Mouse (Mus musculus) testis, postnatal 10 days (tissue): Measurements from ENCODE around the gene Cfap45.

Experiments
- DNase-seq: peaks from one replicate; pipeline ENCODE4 v3.0.0; 2021; ENCODE audit warnings: low spot score

Gene Cfap45

DNA sequence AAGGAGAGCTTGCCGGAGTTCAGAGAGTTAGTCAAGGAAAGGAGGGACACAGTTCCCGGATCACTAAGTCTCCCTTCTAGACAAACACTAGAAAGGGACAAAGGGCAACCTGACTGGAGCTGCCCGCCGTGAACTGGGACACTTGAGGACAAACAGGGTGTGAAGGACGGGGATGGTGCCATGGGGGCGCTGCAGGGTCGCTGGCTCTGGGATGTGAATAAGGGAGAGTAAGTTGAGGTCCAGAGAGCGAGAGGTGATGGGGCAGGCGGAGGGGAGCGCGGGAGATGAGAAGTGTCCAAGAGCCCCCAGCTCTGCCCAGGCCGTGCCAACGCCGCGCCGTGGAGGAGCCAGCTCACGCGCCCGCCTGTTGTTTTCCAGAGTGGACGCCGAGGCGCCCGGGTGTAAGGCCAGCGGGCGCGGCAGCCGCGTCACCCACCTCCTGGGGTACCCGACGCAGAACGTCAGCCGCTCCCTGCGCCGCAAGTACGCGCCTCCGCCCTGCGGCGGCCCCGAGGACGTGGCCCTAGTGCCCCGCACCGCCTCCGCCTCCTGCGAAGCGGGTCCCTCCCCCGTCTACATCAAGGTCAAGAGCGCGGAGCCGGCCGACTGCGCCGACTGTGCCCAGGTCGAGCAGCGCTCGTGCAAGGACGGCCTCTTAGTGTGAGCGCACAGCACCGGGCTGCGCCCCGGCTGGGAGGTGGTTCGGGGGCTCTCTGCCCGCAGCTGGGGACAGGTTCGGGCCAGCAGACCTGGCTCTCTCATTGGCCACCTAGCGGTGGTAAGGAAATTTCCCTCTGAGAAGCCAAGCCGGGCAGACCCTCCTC is 42.3 kb downstream of the Cfap45 start:
- DNase-seq, result peak; percentile 70

DNA sequence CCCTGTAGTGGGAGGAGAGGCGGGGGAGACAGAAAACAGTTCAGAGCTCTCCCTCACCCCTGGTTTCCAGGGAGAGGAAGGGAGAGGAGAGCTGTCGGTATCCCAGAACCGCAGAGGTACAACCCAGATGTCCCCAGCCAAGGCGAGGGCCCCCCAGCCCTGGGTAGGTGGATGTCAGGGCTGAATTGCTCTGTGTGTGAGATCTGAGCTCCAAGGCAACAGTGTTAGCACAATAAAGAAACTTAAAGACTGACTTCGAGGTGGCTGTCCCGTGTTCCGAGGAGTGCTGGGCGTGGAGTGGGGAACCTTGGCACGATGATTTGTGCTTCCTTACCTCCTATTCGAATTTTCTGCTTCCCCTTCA is 42.8 kb downstream of the Cfap45 start:
- no peak for DNase-seq

DNA sequence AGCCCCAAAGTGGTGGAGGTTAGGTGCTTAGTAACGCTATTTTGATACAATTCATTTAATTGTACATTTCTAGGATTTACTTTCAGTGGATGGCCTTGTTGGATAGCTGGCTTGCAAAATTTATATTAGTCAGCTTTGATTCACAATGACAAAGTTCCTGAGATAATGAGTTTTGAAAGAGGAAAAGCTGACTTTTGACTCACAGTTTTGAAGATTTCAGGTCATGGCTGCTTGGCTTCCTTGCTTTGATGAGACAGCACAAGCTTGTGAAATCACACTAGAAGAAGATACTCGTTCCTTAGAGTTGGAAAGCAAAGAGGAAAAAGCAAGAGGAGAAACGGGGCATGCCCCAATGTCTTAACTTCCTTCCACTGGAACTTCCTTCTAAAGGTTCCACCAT is 45.5 kb downstream of the Cfap45 start:
- DNase-seq, result no peak

DNA sequence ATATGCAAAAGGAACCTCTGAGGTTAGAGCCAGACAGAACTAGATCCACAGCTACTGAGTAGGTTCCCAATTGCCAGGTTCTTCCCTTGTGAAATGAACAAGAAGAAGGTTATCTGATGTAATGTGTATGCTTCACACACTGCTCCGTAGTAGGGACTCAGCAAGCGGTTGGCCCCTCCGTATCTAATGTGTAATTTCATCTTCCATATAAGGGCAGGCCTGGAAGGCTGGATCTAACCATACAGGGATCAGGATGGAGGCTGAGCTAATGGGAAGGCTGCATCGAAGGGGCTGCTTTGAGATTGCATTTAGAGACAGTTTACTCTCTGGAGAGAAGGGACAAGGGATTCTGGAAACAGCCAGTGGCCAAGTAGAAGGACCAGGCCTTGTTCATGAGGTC is 47.2 kb downstream of the Cfap45 start:
- no peak for DNase-seq

DNA sequence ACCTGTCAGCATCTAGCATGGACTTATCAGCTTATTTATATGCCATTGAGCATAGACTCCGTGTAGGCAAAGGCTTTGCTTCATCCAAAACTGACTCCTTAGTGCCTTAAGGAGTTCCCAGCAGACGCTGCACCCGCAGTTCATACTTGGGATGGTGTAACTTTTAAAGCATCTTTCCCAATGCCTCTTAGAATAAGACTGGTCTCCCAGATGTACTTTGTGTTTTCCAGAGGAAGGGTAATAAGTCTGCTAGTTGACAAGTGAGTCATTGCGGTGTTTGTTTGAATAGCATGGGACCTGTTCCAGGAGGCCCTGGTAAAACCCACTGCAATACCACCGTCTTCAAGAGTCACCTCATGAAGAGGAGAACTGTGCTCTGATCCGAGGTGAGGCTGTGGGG is 59.5 kb downstream of the Cfap45 start:
- DNase-seq, result no peak

DNA sequence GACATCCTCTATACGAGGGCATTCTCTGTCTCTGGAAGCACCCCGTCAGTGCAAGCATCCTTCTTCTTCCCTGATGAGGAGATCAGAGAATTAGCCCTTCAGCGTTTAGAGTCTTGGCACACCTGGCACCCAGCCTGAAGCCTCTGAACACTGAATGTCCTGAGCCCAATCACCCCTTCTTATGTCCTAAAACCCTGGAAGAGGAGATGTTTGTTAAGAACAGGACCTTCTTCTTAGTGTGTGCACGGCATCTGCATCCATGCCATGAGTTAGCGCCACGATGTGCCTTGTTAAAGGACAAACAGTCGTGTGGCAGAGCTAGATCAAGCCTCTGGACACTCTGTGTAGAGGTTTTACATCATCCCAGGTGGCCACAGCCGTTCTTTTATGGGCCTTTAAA is 61.8 kb downstream of the Cfap45 start:
- DNase-seq, result no peak

DNA sequence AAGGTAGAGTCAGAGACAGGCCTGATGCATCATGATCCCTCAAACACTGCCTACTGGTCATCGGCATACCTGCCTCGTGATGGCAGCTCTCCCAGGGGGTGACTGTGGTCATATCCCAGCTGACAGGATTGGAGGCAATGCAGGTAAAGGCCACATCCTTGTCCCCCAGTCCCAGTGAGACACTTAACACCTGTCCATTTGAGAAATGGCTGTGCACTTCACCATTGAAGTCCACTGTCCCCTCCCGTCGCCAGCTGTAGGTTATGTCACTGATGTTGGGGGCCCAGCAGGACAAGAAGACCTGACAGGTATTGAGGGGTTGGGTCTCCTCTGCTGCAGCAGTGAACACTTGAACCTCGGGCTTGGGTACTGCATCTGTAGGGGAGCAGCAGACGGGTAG is 63.7 kb downstream of the Cfap45 start:
- no peak for DNase-seq

DNA sequence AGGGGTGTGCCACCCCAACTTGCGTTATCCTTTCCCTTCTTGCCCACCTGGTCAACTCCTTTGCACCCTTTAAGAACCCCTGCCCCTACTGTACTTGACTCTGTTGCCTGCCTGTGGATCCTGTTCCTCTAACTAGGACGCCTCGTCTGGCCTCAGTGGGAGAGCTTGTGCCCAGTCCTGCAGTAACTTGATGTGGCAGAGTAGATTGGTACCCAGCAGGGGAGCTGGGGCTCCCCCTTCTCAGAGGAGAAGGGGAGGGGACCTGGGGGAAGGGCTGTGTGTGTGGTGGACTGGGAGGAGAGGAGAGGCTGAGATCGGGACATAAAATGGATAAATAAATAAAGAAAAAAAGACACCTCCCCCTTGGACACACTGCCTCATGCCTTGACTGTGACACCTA is 64.4 kb downstream of the Cfap45 start:
- no peak for DNase-seq

DNA sequence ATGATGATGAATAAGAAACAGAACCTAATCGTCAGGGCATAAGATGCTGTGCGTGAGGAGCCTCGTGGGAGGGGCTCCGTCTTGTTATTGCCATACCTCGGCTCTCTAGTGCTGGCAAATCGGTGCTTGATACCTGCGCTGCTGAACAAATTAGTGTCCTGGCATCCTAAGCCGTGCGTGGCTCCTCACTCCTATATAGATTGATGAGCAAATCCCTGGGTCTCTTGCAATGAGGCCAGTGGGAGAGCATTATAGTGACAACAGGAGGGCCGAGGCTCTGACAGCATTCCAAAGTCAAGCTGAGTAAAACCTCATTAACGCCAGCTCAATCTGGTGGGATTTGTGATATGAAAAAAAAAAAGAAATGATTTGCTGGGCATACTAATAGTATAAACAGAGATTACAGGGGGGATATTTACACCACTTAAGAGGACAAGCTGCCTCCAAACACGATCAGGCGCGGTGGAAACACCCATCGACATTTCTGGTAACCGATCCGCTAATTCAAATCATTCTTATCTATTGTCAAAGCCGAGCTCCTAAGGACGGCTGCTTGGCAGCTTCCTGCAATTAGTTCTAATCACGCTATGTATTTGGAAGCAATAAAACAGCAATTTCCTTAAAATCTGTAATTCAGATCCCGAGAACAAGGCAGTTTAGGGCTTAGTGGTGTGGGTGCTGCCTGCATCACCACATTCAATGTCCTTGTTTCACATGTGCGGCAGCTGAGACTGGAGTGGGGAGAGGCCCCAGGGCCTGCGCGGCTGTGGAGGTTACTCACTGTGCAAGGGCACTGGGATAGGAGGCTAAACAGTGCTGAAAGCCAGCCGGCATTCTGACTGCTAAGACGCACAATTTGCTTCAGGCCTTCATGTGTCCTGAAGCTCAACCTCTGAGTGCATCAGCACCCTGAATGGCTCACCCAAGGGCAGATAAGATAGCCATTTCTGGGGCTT is 65.3 kb downstream of the Cfap45 start:
- no peak for DNase-seq

DNA sequence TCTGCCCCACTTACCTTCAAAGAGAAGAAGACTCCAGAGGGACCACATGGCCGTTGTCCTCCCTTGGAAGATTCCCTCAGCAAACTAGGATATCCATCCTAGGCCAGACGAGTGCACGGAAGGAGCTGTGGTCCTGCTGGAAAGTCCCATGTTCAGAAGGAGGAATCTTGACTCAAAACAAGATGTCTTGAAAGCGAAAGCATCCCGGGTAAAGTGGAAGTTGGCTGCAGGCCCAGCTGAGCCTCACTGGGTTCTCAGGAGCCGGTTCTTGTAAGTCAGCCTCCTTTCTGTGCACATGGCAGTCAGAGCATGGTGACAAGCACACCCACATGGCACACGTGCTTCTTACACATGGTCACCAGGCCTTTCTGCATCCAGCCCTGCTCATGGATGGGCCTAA is 69.8 kb downstream of the Cfap45 start, which contains the start of gene Slamf8:
TSS of gene Slamf8 (minus strand) at position 184 of the 400 bp plus-strand sequence.
- DNase-seq, result no peak

DNA sequence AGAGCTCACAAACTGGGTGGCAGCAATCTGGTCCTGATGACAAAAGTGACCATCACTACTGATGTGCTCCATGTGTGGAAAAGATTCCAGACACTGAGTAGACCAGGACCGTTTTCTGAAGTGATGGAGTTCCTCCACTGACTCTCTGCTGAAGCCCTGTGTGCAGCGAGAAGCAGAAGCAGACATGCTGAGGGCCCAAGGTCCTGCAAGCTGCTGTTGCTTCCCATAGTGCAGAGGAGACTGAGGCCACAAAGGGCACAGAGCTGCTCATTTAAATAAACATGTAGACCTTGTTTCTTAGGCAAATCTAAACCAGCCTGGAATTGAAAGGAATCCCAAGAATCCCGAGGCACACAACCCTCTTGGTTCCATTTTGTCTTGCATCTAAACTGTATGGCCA is 72.7 kb downstream of the Cfap45 start:
- DNase-seq, result no peak

DNA sequence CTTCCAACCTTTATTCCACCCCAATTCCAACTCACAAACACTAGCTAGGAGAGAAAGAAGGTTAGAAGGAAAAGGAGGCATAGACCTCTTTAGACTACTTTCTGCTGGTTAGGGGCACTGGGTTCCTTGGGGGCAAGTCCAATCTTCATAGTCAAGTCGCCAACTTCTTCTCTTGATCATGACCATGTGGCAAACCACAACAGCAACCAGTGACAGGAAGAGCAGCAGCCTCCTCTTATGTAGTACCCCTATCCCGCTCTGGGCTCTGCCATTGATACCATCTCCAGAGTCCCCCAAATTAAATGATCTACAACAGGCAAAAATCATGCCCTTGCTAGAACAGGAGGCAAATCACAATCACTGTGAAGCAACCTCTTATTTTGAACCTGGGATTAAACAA is 73.4 kb downstream of the Cfap45 start:
- DNase-seq, result no peak

DNA sequence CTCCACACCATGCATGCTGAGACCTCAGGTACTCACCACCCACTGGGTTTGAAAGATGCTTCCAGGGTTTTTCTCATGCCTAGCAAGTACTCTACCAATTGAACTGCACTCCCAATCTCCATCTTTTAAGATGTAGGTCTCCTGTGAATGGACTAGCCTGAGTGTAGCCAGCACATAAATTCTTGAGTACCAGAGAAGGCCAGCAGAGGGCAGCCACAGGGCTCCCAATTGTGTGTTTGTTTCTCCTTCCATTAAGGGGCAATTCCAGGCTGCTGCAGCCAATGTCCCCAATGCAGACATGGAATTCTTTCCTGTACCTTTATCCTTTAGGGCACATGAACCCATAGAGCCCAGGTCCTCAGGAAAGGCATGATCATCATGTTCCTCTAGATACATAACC is 73.9 kb downstream of the Cfap45 start:
- DNase-seq, result peak; percentile 59
